Mouse (Mus musculus) small intestine, adult 2 months (tissue): ENCODE results near the gene Cntnap1.

Source experiments
- CTCF ChIP-seq: fragments of 200-500 bp; IDR thresholded peaks from 2 replicates; pipeline ENCODE4 v1.5.1; 2012; ENCODE audit warnings: low read depth, mild to moderate bottlenecking, control low read depth, inconsistent platforms, low read length, moderate library complexity, mixed read lengths; ENCODE audit not compliant: insufficient replicate concordance, insufficient read length; ENCODE audit errors: extremely low read depth
- POLR2A ChIP-seq: fragments of 200-500 bp; IDR thresholded peaks from 2 replicates; pipeline ENCODE4 v1.6.1; 2012; ENCODE audit warnings: low read depth, mild to moderate bottlenecking, control low read depth, inconsistent platforms, low read length, moderate library complexity

DNA sequence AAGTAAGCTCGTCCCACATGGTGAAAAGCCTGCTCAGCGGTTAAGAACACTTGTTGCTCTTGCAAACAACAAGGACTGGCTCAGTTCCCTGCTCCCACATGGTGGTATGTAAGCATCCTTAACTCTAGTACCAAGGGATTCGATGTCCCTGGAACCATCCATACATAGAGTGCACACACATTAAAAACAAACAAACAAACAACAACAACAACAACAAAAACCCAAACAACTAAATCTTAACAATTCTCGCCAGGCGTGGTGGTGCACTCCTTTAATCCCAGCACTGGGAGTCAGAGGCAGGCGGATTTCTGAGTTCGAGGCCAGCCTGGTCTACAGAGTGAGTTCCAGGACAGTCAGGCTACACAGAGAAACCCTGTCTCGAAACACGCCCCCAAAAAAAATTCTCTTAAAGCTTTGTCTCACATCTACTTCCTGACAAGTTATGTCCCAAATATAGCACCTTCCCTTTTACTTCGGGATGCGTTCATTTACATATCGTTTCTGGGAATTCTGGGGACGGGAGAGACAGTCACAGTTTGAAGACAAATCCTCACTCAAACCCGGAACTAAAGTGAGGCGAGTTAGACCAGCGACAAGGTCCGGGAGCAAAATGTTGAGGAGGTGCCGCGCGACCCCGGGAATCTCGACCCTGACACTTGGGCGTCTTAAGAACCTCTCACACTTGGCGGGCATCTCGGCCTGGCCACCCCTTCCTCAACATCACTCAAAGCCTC is 55.2 kb downstream of the Cntnap1 start:
- TF ChIP-seq CTCF (no peak), POLR2A (no peak)
